Mouse (Mus musculus): ENCODE measurements around the gene Nol3.

DNA sequence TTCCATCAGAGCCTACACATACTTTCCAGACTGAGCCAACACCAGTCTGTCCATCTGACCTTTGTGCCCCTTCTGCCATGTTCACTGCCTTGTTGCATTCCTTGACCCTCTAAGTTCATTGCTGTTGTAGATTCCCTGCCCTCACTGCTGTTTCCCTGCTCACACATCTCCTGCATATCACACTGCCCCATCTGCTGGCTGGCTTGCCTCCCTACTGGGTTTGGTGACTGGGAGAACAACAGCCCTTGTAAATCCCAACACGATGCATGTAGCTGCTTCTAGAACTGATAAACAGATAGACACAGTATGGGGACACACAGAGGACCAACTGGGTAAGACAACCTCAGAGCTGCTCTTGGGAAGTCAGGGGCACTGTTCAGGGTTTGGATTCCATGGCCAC, 35.8 kb downstream of the Nol3 start:
- TF ChIP-seq CTCF (IDR thresholded peaks at IDR 0.05; ENCODE audit: insufficient read depth, low read depth, low read length) (no peak), POLR2A (IDR thresholded peaks at IDR 0.05; ENCODE audit: insufficient read depth, low read depth, low read length) (no peak)
